Mouse (Mus musculus) spleen, postnatal 36 days (tissue): ENCODE results near the gene Mrpl53.

Experiments used
- DNase-seq, 2 experiments: peaks; one replicate each; pipeline ENCODE4 v3.0.0; 2022; ENCODE audit warnings: low spot score in 2 of 2, mixed read lengths in 1 of 2

Gene Mrpl53

GRCm38 (mm10) chr6:83108762-83109668, at the start of gene Mrpl53:
Gene Mrpl53 (plus strand): TSS chr6:83109040.
- peak; percentile 74 to 77 for DNase-seq

DNA sequence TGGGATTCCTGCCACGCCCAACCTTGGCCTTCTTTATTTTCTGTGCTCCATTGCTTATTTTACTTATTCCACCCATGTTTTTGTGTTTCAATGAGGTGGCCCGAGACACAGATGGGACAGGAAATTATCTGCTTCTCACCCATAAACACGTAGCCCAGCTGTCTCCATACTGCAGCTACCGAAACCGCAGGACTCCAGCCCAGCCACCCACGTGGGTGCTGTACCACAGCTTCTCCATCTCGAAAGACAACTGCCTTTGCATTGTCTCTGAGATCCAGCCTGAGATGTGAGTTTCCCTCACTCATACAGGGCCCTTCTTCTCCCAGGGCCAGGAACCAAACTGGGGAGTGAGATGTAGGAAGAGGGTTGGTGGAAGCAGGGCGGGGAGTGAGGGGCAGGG, 42.8 kb upstream of the Mrpl53 start:
- DNase-seq, result peak in 1 of 2 experiments; percentile 28

DNA sequence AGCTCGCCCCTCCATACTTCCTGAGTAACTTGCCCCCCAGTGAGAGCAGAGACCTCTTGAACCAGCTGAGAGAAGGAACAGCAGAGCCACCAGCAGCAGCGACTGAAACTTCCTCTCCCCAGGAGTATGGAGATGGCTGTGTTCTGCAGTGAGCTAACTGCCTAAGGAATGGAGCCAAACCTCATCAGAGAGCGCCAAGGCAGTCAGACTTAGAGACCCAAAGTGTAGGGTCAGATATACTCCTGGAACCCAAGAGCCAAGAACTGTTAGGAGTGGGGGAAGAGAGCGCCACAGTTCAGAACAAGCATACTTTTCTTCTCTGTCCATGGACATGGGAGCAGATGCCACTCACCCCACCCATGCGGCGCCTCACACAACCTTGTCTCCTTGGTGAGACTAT, 42.4 kb upstream of the Mrpl53 start:
- DNase-seq, result no peak

GRCm38 (mm10) chr6:83068221-83068620, 40.6 kb upstream of the Mrpl53 start:
- DNase-seq, result no peak

GRCm38 (mm10) chr6:83068706-83069487, 39.9 kb upstream of the Mrpl53 start:
- DNase-seq, result no peak

DNA sequence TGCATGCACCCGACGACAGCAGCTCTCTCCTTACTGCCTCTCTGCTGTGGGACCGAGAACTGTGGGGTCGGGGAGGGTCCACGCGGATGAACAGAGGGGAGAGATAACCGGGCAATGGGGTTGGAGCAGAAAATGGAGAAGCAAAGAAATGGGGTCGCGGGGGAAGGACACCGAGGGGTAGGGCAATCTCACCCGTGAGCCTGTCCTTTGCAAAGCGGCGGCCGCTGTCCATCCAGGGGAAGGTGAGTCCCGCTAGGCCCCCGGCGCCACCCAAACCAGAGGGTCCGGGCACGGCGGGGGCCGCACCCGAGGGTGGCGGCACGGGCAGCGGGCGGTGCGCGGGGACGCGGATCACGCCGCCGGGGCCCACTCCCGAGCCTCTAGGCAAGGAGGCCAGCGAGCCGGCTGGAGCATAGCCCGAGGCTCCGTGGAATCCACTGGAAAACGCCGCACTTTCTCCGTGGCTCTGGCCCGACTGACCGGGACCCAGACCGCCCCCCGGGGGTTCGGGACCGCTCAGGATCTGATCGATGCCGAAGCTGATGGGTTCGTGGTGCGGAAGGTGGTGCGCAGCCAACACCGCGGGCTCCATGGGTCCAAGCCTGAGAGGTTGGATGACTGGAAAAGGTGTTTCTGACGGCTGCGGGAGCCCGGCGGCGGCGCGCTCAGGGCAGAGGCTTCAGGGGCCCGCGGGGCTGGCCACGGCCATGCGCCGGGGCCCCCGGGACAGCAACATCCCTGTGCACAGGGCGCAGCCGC, 39.2 kb upstream of the Mrpl53 start:
- no peak for DNase-seq

GRCm38 (mm10) chr6:83070247-83070310, 38.8 kb upstream of the Mrpl53 start, which contains the start of gene Tlx2:
Gene Tlx2 (minus strand): TSS chr6:83070293.
- DNase-seq, result no peak

- no peak for DNase-seq
Observed at GRCm38 (mm10) chr6:83070311-83071219, 38.3 kb upstream of the Mrpl53 start.

DNA sequence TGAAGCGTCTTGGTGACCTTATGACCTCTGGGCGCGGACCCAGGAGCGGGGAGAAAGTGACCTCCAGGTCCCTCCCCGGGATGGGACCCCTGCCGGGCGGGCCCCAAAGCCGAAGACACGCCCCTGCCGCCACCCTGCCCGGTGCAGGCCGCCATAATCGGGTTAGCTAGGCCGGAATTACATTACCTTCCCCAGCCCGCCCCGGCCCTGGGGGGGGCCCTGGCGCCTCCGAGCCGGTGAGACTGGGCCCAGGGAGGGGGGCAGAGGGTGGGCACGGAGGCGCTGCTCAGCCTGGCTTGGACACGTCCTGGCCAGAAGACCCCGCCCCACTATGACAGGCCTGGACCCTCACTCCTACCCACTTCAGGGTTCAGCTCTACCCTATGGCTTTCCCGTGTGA, 37.6 kb upstream of the Mrpl53 start:
- no peak for DNase-seq

- peak in 1 of 2 experiments; percentile 29 for DNase-seq
Observed at GRCm38 (mm10) chr6:83074979-83075378, 33.9 kb upstream of the Mrpl53 start.

- DNase-seq, result peak in 1 of 2 experiments; percentile 28
Observed at GRCm38 (mm10) chr6:83077630-83078323, 31.1 kb upstream of the Mrpl53 start, which contains the start of gene Pcgf1. Gene Pcgf1 (plus strand): TSS chr6:83077869.

DNA sequence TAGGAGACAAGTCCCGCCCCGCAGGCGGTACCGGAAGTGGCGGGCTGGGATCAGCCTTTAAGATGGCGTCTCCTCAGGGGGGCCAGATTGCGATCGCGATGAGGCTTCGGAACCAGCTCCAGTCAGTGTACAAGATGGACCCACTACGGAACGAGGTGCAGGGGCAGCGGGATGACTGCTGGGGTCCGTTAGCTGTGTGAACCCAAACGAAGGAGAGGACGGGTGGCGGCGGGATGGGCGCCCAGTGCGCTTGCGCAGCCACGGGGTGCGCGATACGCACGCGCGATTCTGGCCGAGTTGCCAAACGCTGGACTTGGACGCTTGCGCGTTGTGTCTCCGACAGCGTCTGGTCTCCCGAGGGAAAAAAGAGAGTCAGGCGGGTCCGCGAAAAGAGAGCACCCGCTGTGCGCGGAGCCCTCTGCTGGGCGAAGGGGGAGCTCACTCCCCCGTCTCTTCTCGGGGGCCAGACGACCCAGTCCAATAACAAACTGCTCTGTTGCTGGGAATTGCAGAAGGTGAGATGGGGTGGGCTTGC, 30.4 kb upstream of the Mrpl53 start:
- DNase-seq, result peak; percentile 97 to 99

DNA sequence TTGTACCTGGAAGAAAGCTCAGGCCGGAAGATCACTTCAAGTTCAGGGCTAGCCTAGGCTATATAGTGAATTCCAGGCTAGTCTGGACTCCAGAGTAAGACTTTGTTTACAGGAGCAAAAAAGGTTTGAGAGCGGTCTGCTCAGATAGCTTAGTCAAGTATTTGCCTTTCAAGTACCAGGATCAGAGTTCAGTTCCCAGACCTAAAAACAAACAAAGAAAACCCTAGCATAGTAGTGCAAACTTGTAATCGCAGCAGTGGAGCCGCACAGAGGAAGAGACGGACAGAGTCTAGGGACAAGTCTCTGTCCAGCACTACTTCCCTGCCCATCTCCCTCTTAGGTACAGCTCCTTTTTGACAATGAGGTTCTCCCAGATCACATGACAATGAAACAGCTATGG, 28.6 kb upstream of the Mrpl53 start:
- DNase-seq, result no peak

DNA sequence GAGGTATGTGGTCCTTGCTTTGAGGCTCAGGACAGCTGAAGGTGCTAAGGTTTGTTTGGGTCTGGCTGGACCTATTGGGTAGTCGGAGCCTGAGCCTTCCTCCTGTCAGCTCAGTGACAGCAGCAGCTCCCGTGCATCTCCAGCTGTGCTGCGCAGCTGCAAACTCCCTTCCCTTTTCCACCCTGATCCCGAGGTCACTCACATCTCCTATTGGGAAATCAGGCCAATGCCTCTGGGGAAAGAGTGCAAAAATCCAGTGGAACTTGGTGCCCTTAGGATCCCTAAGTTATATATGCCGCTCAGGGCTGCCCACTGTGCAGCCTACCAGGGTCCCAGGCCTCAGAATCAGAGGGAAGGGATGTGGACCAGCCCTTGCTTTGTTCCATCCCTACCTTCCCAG, 25.3 kb upstream of the Mrpl53 start:
- DNase-seq, result no peak

DNA sequence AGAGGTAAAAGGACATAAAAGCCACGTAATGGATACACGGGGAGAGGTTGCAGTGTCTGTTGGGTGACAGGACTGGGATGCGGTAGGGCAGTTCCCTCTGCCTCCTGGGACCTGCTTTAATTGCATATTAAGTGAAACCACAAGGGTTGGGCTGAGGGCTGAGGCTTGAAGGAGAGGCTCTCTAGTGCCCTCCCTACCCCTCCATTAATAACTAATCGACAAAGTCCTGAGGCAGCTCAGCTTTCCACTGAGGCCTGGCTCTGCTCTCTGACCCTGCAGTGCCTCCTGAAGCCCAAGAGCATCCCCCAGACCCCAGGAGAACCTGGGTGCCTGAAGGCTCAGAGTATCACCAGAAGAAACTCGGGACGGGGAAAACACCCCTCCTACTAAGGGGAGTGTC, 24.4 kb upstream of the Mrpl53 start:
- DNase-seq, result no peak

- no peak for DNase-seq
Observed at GRCm38 (mm10) chr6:83086121-83087035, 22.5 kb upstream of the Mrpl53 start, which contains the start of gene Lbx2. Gene Lbx2 (plus strand): TSS chr6:83086367.

- DNase-seq, result no peak
Observed at GRCm38 (mm10) chr6:83087205-83087925, 21.5 kb upstream of the Mrpl53 start.

- DNase-seq, result no peak
Observed at GRCm38 (mm10) chr6:83087926-83088260, 20.9 kb upstream of the Mrpl53 start.
